Mouse (Mus musculus): ENCODE measurements around the gene Lrrc4c.

The Lrrc4c gene

GRCm38 (mm10) chr2:97604688-97605215, 1286.8 kb downstream of the Lrrc4c start:
- DNase-seq (ENCODE audit: low spot score in 2 of 2) = no peak

DNA sequence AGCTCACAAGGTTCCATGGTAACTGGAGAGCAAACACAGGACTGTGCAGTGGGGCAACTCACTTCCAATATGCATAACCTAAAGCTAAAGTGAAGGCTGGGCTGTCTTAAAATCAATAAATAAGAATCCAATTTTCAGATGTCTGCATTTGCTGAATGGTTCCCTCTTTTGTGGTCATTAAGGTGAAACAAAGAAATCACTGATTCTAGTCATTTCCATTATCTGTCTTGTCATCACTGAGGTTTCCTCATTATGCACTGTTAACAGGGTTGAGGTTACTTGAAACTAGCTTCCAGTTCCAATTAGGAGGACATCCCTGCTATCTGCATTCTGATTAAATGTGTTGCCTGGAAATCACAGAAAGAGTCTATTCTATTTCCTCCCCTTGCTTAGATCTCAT, 1291.5 kb downstream of the Lrrc4c start:
- DNase-seq (ENCODE audit: low spot score in 2 of 2) = no peak

DNA sequence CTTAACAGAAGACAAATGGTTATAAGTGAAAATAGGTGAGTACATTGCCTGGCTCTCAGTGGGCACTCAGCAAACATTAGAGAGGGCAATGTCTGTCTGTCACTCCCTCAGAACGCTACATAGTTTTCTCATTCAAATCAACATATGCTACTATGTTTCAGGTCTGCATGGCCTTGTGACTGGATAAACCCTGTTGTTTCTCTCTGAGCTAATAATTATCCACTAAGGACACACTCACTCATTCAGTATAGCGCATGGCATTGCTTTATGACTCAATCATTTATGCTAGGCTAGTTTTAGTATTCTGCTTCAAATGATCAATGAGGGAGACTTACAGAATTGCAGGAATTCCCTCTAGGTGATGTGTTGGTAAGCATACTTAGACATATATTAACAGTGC, 1292.6 kb downstream of the Lrrc4c start:
- DNase-seq (ENCODE audit: low spot score in 2 of 2) = no peak

DNA sequence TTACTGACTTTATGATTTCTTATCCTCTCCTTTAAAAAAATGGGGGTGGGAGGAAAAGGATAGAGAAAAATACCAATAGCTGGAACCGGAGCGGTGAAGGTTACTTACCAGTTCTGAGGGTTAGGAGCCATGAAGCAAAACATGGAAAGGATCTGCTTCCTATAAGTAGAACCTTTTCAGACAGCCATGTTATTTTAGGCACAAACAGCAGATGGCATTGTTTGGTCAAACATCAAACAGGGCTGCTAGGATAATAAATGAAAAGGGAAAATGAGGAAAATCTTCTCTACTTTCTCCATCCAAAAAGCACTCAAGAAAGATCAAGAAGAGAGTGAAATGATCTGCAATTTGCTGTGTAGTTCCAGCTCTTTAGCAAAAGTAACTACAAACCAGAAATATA, 1296.8 kb downstream of the Lrrc4c start:
- DNase-seq (ENCODE audit: low spot score in 2 of 2) = no peak

DNA sequence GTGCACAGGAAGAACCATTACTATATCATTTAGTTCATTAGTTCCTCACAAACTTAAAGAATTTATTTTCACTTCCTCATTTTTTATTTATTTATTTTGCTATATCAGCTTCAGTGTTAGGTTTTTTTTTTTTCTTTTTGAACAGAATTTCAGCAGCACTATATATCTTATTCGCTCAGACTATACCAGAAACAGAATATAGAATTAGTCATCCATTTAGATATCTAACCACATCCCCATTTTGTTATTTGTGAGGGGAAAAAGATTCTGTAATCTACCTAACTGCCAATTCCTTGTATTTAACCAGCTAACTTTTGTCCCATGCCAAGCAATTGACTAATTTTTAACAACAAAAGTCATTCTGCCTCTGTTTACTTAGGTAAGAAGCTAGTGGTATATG, 1300.6 kb downstream of the Lrrc4c start:
- no peak for DNase-seq (ENCODE audit: low spot score in 2 of 2)

DNA sequence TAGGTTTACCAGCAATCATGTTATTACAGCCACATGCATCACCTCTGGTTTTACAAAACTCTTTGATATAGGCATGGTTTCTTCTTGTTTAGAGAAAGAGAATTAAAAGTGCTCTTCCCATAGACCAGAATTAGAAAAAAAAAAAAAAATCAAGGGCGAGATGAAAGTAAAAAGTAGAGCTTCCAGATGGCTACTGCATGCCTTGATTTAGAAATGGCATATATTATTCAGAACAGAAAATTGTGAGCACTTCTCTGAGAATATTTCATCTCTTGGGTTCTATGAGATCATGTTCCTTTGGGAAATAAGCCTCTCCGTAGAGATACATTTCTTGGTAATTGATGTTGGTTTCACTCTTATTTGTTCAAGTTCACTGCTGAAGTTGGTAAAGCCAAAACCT, 1322.0 kb downstream of the Lrrc4c start:
- no peak for DNase-seq (ENCODE audit: low spot score in 2 of 2)

GRCm38 (mm10) chr2:97641661-97642060, 1323.7 kb downstream of the Lrrc4c start:
- DNase-seq (ENCODE audit: low spot score in 2 of 2) = no peak

DNA sequence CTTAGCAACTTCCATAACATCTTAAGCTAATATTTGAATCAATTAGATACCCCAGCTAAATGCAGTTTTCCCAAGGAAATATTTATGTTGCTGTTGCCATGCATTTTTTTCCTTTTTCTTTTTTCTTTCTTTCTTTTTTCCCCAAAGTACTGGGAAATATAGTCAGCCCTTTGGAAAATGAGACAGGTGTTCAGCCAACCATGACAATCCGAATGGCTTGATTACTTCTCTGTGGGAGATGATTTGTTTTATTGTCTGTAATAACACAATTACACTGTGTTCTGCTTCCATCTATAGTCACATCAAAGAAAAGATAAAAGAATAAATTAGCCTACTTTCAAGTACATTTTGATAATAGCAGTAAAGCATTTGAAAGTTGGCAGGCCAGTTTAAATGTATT, 1334.7 kb downstream of the Lrrc4c start:
- DNase-seq (ENCODE audit: low spot score in 2 of 2) = no peak
